Mouse (Mus musculus): Measurements from ENCODE around the gene Tgm6.
A peak's percentile ranks its signal among the peaks of the same experiment; 100 is the strongest.

Gene Tgm6

GRCm38 (mm10) chr2:130112116-130112515 lies at the start of gene Tgm6:
Gene Tgm6, plus strand, starts transcription at chr2:130112416.
- no peak for DNase-seq (ENCODE audit: low read depth)

GRCm38 (mm10) chr2:130068228-130068627 lies 44.0 kb upstream of the Tgm6 start:
- peak; percentile 8 for DNase-seq (ENCODE audit: low read depth)

GRCm38 (mm10) chr2:130070396-130070795 lies 41.8 kb upstream of the Tgm6 start:
- DNase-seq (ENCODE audit: low read depth) = no peak

GRCm38 (mm10) chr2:130112804-130113203 lies 588 bp downstream of the Tgm6 start:
- no peak for DNase-seq (ENCODE audit: low read depth)

GRCm38 (mm10) chr2:130113379-130113778 lies 1.2 kb downstream of the Tgm6 start:
- no peak for DNase-seq (ENCODE audit: low read depth)

GRCm38 (mm10) chr2:130118649-130119048 lies 6.4 kb downstream of the Tgm6 start:
- no peak for DNase-seq (ENCODE audit: low read depth)

- DNase-seq (ENCODE audit: low read depth) = no peak
Observed at GRCm38 (mm10) chr2:130125279-130126059, 13.3 kb downstream of the Tgm6 start.

GRCm38 (mm10) chr2:130126073-130126472 lies 13.9 kb downstream of the Tgm6 start:
- no peak for DNase-seq (ENCODE audit: low read depth)

GRCm38 (mm10) chr2:130129687-130130086 lies 17.5 kb downstream of the Tgm6 start:
- DNase-seq (ENCODE audit: low read depth) = no peak

- no peak for DNase-seq (ENCODE audit: low read depth)
Observed at GRCm38 (mm10) chr2:130143011-130143410, 30.8 kb downstream of the Tgm6 start.

GRCm38 (mm10) chr2:130144703-130145324 lies 32.6 kb downstream of the Tgm6 start:
- no peak for DNase-seq (ENCODE audit: low read depth)

GRCm38 (mm10) chr2:130146089-130146668 lies 34.0 kb downstream of the Tgm6 start:
- no peak for DNase-seq (ENCODE audit: low read depth)

- no peak for DNase-seq (ENCODE audit: low read depth)
Observed at GRCm38 (mm10) chr2:130155171-130155570, 43.0 kb downstream of the Tgm6 start.

GRCm38 (mm10) chr2:130155851-130156250 lies 43.6 kb downstream of the Tgm6 start:
- DNase-seq (ENCODE audit: low read depth) = no peak

GRCm38 (mm10) chr2:130157231-130158087 lies 45.2 kb downstream of the Tgm6 start:
- no peak for DNase-seq (ENCODE audit: low read depth)

- DNase-seq (ENCODE audit: low read depth) = no peak
Observed at GRCm38 (mm10) chr2:130158088-130158437, 45.8 kb downstream of the Tgm6 start.

GRCm38 (mm10) chr2:130162701-130163100 lies 50.5 kb downstream of the Tgm6 start:
- no peak for DNase-seq (ENCODE audit: low read depth)

- DNase-seq (ENCODE audit: low read depth) = no peak
Observed at GRCm38 (mm10) chr2:130166311-130167214, 54.3 kb downstream of the Tgm6 start.

GRCm38 (mm10) chr2:130167861-130168260 lies 55.6 kb downstream of the Tgm6 start:
- DNase-seq (ENCODE audit: low read depth) = no peak

- no peak for DNase-seq (ENCODE audit: low read depth)
Observed at GRCm38 (mm10) chr2:130171674-130172073, 59.5 kb downstream of the Tgm6 start.

GRCm38 (mm10) chr2:130176820-130177219 lies 64.6 kb downstream of the Tgm6 start:
- no peak for DNase-seq (ENCODE audit: low read depth)

Data from fibroblast of lung, adult 2 months (primary cell).